Mouse (Mus musculus): ENCODE results near the gene Rnf40.

The Rnf40 gene

GRCm38 (mm10) chr7:127588011-127588871 is at the start of gene Rnf40, which contains the start of gene Ccdc189:
TSS of gene Rnf40 (plus strand) at chr7:127588767.
TSS of gene Ccdc189 (minus strand) at chr7:127588595.
- peak; percentile 99 for DNase-seq (ENCODE audit: extremely low read depth, low read depth)

- DNase-seq (ENCODE audit: extremely low read depth, low read depth): no peak
Observed at GRCm38 (mm10) chr7:127541671-127542070, 46.9 kb upstream of the Rnf40 start.

- DNase-seq (ENCODE audit: extremely low read depth, low read depth): no peak
Observed at GRCm38 (mm10) chr7:127549116-127549835, 39.3 kb upstream of the Rnf40 start.

GRCm38 (mm10) chr7:127551558-127551957 is 37.0 kb upstream of the Rnf40 start:
- no peak for DNase-seq (ENCODE audit: extremely low read depth, low read depth)

GRCm38 (mm10) chr7:127560580-127560979 is 28.0 kb upstream of the Rnf40 start:
- DNase-seq (ENCODE audit: extremely low read depth, low read depth): no peak

DNA sequence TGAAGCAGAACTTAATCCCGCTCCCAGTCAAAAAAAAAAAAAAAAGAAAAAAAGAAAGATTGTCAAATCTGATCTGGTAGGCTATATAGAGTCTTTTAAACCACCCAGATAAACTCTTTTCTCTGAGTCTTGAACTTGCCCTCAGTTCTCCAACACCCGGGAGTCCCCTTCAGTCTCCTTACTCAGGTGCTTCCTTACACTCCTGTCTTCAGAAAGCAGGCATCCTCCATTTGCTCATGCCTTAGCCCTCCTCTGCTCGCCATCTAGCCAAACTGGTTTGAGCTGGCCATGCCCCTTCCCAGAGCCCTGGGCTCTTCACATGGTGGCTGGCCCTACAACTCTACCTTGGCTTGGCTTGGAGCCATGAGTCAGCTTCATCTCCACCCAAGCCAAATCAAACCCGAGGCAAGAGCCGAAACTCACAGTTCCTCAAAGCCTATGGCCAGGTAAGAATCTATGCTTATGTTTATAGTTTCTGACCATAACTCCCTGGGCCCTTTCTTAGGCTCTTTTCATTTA is 27.2 kb upstream of the Rnf40 start, which contains the start of gene Tmem265:
Gene Tmem265 (plus strand): TSS at position 51 of the 519 bp plus-strand sequence.
- DNase-seq (ENCODE audit: extremely low read depth, low read depth): no peak

GRCm38 (mm10) chr7:127564381-127565150 is 24.0 kb upstream of the Rnf40 start:
- no peak for DNase-seq (ENCODE audit: extremely low read depth, low read depth)

GRCm38 (mm10) chr7:127572895-127573471 is 15.6 kb upstream of the Rnf40 start, which contains the start of gene Phkg2:
TSS of gene Phkg2 (plus strand) at chr7:127573340.
- peak; percentile 99 for DNase-seq (ENCODE audit: extremely low read depth, low read depth)

- DNase-seq (ENCODE audit: extremely low read depth, low read depth): no peak
Observed at GRCm38 (mm10) chr7:127573503-127574008, 15.0 kb upstream of the Rnf40 start.

DNA sequence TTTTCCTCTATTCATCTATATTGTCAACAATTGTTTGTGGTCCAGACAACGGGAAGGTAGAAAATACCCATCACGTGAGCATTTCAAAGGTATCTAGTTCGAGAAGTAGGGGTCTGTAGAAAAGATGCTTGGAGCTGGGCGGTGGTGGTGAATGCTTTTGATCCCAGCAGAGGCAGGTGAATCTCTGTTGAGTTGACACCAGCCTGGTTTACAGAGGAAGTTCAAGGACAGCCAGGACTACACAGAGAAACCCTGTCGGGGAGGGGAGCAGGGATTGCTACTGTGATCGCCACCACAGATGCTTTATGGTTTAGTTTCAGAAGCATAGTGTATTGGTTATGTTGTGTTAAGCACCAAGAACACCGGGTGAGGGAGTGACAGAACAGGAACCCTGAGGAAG is 14.5 kb upstream of the Rnf40 start:
- no peak for DNase-seq (ENCODE audit: extremely low read depth, low read depth)

DNA sequence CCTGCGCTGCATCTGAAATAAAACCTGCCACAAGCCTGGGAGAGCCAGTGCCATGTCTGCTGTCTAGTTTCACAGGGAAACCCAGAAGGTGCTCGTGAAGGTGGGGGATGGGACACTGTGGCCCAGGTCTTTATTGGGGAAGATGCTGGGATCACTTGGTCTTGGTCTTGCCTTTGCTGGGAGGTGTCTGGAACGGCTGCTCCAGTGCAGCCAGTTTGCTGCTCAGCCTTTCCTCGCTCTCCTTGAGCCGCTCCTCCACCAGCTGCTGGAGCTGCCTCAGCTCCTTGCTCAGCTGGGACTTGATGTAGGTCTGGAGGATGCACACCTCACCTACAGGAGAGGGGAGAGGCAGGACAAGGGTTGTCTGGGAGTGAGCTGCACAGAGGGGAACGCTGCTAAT is 5.3 kb upstream of the Rnf40 start:
- no peak for DNase-seq (ENCODE audit: extremely low read depth, low read depth)

DNA sequence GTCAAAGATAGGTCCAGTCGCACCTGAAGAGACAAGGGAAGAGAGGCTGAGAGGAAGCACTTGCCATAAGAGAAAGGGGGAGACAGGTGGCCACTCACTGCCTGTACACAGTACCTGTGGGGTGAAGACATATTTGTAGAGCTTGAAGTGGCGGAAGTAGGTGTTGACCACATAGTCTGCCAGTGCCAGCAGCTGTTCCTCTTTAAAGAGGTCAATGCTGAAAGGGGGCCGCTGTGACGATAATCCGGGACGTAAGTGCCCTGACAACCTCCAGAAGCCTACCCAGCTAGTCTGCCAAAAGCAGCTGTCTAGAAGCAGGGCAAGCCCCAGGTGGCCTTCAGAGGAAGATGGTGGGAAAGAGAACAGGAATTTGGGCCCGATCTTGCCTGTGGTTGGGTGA is 3.5 kb upstream of the Rnf40 start:
- no peak for DNase-seq (ENCODE audit: extremely low read depth, low read depth)

- peak; percentile 50 for DNase-seq (ENCODE audit: extremely low read depth, low read depth)
Observed at GRCm38 (mm10) chr7:127586149-127586548, 2.4 kb upstream of the Rnf40 start.

GRCm38 (mm10) chr7:127587196-127587595 is 1.4 kb upstream of the Rnf40 start:
- DNase-seq (ENCODE audit: extremely low read depth, low read depth): no peak

GRCm38 (mm10) chr7:127588901-127589300 is 334 bp downstream of the Rnf40 start:
- no peak for DNase-seq (ENCODE audit: extremely low read depth, low read depth)

DNA sequence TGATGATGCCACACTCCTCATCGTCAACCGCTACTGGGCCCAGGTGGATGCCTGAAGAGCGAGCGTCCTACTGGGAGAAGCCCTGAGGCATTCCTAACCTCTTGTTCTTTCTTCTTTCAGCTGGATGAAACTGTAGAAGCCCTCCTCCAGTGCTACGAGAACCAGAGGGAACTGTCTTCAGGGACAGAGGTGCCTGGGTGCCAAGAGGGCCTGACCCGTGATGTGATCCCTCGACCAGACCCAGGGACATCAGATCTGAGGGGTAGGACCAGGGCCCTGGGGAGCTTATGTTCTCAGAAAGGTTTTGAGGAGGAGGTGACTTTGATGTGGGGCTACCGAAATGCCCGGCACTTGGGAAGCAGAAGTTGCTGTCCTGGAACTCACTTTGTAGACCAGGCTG is 1.1 kb downstream of the Rnf40 start:
- DNase-seq (ENCODE audit: extremely low read depth, low read depth): no peak

GRCm38 (mm10) chr7:127591108-127591507 is 2.5 kb downstream of the Rnf40 start:
- DNase-seq (ENCODE audit: extremely low read depth, low read depth): no peak

- no peak for DNase-seq (ENCODE audit: extremely low read depth, low read depth)
Observed at GRCm38 (mm10) chr7:127592575-127592974, 4.0 kb downstream of the Rnf40 start.

DNA sequence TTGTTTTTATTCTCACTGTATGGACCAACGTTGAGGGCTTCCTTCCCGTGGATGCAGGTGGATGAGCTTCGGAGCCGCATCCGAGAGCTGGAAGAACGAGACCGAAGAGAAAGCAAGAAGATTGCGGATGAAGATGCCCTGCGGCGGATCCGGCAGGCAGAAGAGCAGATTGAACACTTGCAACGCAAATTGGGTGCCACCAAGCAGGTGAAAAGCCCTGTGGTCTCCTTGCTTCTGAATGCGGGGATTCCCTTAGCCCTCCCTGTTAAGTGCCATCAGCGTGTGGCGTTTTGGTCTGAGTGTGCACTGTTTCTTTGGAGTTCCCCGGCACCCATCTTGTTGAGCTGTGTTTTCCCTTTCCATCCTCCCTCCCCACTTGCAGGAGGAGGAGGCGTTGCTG is 8.2 kb downstream of the Rnf40 start:
- DNase-seq (ENCODE audit: extremely low read depth, low read depth): no peak

DNA sequence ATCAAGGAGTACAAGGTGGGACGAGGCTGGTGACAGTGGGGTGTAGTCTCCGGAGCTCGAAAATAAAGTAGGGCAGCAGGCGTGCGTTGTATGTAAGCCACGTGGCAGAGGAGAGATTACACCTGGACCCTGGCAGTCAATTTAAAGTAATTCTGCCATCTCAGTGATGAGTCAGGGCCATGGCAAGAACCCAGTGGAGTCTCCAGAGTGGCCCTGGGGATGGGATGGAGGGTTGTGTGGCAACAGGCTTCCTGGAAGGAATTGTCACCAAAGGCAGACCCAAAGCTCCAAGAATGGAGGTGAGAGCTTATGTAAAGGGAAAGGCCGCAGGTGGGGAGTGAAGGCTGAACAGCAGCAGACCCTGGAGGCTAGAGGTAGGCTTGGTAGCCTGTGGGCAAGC is 12.0 kb downstream of the Rnf40 start:
- no peak for DNase-seq (ENCODE audit: extremely low read depth, low read depth)

DNA sequence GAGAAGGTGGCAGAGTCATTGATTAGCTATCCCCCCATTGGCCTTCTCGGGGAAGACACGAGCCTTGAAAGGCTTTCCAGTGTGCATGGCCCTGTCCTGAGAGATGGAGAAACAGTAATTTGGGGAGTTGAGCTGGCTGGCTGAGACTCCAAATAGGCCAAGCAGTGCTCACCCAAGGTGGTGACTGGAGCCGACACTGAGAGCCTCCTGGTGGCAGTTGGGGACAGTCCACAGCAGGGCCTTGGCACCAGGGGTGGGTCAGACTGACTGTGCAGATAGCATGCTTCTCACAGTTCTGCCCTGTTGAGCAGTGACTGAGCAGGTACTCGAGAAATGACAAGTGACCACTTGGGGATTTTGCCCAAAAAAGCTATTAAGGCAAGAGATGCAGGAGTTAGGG is 13.2 kb downstream of the Rnf40 start:
- no peak for DNase-seq (ENCODE audit: extremely low read depth, low read depth)
